Mouse (Mus musculus): ENCODE data around the gene Taar8a. TPM values are rescaled to one million over a fixed set of nuclear protein-coding genes. Genes with fewer than 3 reads are reported as not detected.
"Not testable (repeated sequence)": the region's sequence is repeated elsewhere in the genome, so short reads cannot be mapped to it uniquely, and the experiment has no call there.

The Taar8a gene
- polyA plus RNA-seq, 1 experiment from 2014 or later: not detected

GRCm38 (mm10) chr10:24109434-24109833, 33.1 kb downstream of the Taar8a start, which contains the start of gene Taar9:
Gene Taar9, minus strand, starts transcription at chr10:24109534.
- not testable (repeated sequence) for H3K4me2 ChIP-seq (ENCODE audit: low read depth, low read length); ATAC-seq (ENCODE audit: low read depth); H3K27me3 ChIP-seq (ENCODE audit: control insufficient read depth, insufficient read depth, low read length); H3K4me3 ChIP-seq (ENCODE audit: low read depth, low read length); H3K36me3 ChIP-seq (ENCODE audit: control insufficient read depth, insufficient read depth, low read length); H3K4me1 ChIP-seq (ENCODE audit: control insufficient read depth, insufficient read depth, low read length); H3K27ac ChIP-seq (ENCODE audit: low read depth, low read length); H3K9ac ChIP-seq (replicated peaks; ENCODE audit: low read depth, low read length); H3K9me3 ChIP-seq (ENCODE audit: control insufficient read depth, low read length)
- 88% methylated on average over 8 of the region's 8 CpGs for WGBS

- no peak overlapping the region for H3K4me2 ChIP-seq (ENCODE audit: low read depth, low read length)
- H3K9ac ChIP-seq (replicated peaks; ENCODE audit: low read depth, low read length): no peak overlapping the region
- H3K27ac ChIP-seq (ENCODE audit: low read depth, low read length): no peak overlapping the region
- 56% methylated on average over 6 of the region's 6 CpGs for WGBS
- ATAC-seq (ENCODE audit: low read depth): no peak
- no peaks in the 10 kb centered on the region for H3K4me1 ChIP-seq (ENCODE audit: control insufficient read depth, insufficient read depth, low read length)
- no peak overlapping the region for H3K4me3 ChIP-seq (ENCODE audit: low read depth, low read length)
- no peaks in the 10 kb centered on the region for H3K36me3 ChIP-seq (ENCODE audit: control insufficient read depth, insufficient read depth, low read length)
- no peaks in the 10 kb centered on the region for H3K9me3 ChIP-seq (ENCODE audit: control insufficient read depth, low read length)
- no peaks in the 10 kb centered on the region for H3K27me3 ChIP-seq (ENCODE audit: control insufficient read depth, insufficient read depth, low read length)
Observed at GRCm38 (mm10) chr10:24111116-24111778, 34.9 kb downstream of the Taar8a start.

Other genes with a start within 250 kb of the Taar8a start
- not detected in 2 replicates for gene Vnn3, start 225.0 kb upstream of the Taar8a start, polyA plus RNA-seq (2014; fragmentation: Nextera tagmentation; extraction: Ambion mirVana)
- gene Vnn1, start 181.8 kb upstream of the Taar8a start, polyA plus RNA-seq (2014; fragmentation: Nextera tagmentation; extraction: Ambion mirVana): 0.21 and 0.29 TPM in 2 replicates
- not detected in 2 replicates for gene Taar1, start 156.1 kb upstream of the Taar8a start, polyA plus RNA-seq (2014; fragmentation: Nextera tagmentation; extraction: Ambion mirVana)
- gene Taar2, start 137.9 kb upstream of the Taar8a start, polyA plus RNA-seq (2014; fragmentation: Nextera tagmentation; extraction: Ambion mirVana): 0.27 TPM in 1 of 2 replicates, not detected in the other
- gene Taar3, start 126.9 kb upstream of the Taar8a start, polyA plus RNA-seq (2014; fragmentation: Nextera tagmentation; extraction: Ambion mirVana): not detected in 2 replicates
- gene Taar4, start 116.0 kb upstream of the Taar8a start, polyA plus RNA-seq (2014; fragmentation: Nextera tagmentation; extraction: Ambion mirVana): not detected in 2 replicates
- gene Taar5, start 105.8 kb upstream of the Taar8a start, polyA plus RNA-seq (2014; fragmentation: Nextera tagmentation; extraction: Ambion mirVana): 0.27 TPM in 1 of 2 replicates, not detected in the other
- not detected in 2 replicates for gene Taar6, start 90.9 kb upstream of the Taar8a start, polyA plus RNA-seq (2014; fragmentation: Nextera tagmentation; extraction: Ambion mirVana)
- gene Taar7a, start 83.0 kb upstream of the Taar8a start, polyA plus RNA-seq (2014; fragmentation: Nextera tagmentation; extraction: Ambion mirVana): not detected in 2 replicates
- not detected in 2 replicates for gene Taar7b, start 76.6 kb upstream of the Taar8a start, polyA plus RNA-seq (2014; fragmentation: Nextera tagmentation; extraction: Ambion mirVana)
- not detected in 2 replicates for gene Taar7d, start 49.3 kb upstream of the Taar8a start, polyA plus RNA-seq (2014; fragmentation: Nextera tagmentation; extraction: Ambion mirVana)
- not detected in 2 replicates for gene Taar7e, start 38.9 kb upstream of the Taar8a start, polyA plus RNA-seq (2014; fragmentation: Nextera tagmentation; extraction: Ambion mirVana)
- not detected in 2 replicates for gene Taar7f, start 27.0 kb upstream of the Taar8a start, polyA plus RNA-seq (2014; fragmentation: Nextera tagmentation; extraction: Ambion mirVana)
- gene Taar8b, start 15.8 kb downstream of the Taar8a start, polyA plus RNA-seq (2014; fragmentation: Nextera tagmentation; extraction: Ambion mirVana): not detected in 2 replicates
- not detected in 2 replicates for gene Taar8c, start 25.4 kb downstream of the Taar8a start, polyA plus RNA-seq (2014; fragmentation: Nextera tagmentation; extraction: Ambion mirVana)
- not detected in 2 replicates for gene Taar9, start 33.0 kb downstream of the Taar8a start, polyA plus RNA-seq (2014; fragmentation: Nextera tagmentation; extraction: Ambion mirVana)
- gene Stx7, start 72.8 kb downstream of the Taar8a start, polyA plus RNA-seq (2014; fragmentation: Nextera tagmentation; extraction: Ambion mirVana): 310 and 368 TPM in 2 replicates
- 4.0 and 9.9 TPM in 2 replicates for gene Moxd1, start 147.0 kb downstream of the Taar8a start, polyA plus RNA-seq (2014; fragmentation: Nextera tagmentation; extraction: Ambion mirVana)

Measured in neural tube, embryonic 14.5 days (tissue).